Mouse (Mus musculus) cerebellum, postnatal 36 days (tissue): ENCODE data around the gene Fam89b.

Experiments
- DNase-seq, 2 experiments: peaks; one replicate each; pipeline ENCODE4 v3.0.0; 2021 to 2022; ENCODE audit warnings: mixed read lengths in 2 of 2

Gene Fam89b

DNA sequence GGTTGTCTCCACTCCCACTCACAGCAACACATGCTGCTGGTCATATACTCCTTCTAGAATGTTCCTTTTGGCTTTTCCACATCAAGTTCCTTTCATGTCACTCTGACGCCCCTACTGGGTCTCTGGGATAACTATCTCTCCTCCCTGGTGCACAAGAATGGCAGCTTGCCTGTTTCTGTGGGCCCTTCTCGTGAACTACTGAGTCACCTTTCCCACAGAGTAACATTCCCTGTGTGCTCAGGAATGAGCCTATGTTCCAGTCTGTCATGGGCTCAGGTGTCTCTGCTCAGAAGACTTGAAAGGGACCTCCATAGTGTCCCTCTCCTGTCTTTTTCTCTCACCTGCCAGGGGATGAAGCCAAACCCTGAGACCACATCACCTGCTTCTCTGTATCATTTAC, 10.0 kb upstream of the Fam89b start:
- no peak for DNase-seq

DNA sequence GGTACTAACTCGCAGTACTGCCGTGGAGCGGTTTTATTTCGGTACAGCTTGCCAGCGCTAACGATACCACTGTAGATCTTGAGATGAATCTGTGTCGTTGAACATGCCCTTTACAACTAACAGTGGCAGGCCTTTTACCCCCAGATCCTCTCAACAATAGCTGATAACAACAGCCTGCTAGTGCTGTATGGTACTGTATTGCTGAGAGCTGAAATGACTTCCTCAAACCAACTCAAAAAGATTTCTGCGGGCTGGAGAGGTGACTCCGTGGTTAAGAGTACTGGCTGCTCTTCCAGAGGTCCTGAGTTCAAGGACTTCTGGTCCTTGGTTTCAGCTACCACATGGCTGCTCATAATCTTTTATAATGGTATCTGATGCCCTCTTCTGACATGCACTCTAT, 4.9 kb upstream of the Fam89b start:
- DNase-seq, result no peak

DNA sequence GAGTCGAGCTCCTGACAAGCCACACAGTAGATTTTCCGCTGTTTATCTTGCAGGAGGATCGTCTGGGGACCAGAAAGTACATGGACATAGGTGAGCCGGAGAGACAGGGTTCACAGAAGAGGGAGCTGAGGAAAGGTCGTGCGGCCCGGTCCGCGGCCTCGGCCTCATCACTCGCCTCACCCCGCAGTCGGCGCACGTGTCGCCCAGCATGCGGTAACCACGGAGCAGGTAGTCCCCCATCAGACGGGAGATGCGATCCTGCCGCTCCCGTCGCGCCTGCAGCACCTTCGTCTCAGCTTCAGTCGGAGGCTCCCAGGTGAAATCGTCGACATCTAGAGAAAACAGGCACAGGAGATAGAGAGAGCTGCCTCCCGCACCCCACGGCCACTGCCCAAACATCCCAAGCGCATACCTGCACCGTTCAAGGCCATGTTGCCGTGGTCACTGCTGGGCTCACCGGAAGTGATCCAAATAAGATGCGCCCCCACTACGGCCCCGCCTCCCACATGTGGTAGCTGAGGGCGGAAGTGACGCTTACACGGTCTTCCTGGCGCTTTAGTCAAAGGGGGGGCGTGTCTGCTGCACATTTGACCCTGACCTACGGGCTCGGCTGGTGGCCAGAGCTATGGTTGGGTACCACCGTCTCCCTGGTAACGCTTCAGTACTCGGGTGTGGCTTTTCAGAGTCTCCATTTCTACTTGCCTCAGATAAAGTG, 2.0 kb upstream of the Fam89b start:
- peak; percentile 94 to 95 for DNase-seq

DNA sequence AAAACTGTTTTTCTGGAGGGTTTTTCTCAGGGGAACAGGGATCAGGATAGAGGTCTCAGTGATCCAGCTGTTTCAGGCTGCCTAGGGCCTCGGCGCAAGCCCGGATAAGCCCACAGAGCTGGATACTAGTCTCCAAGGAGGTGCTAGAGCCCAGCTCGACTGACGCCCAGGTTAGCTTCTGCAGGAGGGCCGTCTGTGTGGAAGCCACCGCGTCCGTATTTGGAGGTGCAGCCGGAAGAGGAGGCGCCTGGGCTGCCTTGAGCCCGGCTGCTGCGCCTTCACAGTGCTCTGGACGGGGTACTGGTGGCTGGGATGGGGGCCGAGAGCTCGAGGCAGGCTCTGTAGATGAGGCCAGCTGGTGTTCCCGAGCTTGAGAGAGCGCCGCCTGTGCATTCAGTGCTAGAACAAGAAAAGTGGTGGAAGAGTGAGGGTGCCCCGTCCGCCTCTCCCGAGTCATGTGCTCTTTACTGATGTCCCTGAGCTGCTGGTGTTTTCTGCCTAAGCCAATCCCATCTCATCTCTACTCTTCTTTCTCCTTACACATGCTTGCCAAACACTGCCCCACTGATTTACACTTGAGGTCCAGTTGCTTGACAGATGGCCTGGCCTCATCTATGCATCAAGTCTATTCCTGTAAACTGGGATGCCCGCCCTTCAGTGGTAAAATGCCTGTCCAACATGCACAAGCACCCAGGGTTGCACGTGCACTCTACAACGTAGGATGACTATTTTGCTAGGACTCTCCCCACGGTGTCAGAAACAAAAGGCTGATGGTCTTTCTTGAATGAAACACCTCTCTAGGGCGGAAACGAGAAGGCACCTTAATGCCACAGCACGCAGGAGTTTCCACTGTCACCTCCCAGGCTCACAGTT, 1.1 kb upstream of the Fam89b start:
- DNase-seq, result peak; percentile 39 to 51

DNA sequence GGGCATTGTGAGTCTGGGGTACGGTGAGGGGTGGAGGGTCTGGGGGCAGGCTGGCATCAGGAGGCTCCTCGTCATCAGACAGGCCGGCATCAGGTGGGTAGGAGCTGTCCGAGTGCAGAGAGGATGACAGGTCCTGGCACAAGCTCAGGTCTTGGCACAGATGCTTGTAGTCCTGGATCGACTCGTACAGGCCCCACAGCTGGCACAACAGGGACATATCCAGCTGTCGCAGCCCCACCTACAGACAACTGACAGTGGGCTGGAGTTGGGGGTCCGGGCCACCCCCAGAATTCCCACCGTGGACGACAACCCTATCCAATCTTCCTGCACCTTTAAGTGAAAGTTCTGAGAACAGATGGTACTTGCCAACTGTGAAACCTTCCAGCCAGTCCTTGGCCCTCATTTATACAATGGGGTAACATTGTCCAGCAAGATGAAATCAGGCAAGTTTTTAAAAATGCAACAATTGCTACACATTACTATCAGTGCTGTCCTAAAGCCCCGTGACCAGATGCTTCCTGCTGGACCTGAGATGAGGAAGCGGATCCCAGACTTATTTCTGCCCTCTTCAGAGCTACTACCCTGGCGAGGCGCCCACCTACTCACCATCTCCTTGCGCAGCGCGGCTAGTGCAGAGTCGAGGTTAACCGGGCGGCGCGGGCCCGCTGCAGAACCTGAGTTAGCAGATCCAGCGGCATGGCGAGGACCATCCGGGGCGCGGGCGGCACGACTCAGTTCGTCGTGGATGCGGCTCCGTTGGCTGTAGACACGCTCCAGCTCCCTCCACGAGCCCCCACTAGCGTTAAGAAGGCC, 616 bp downstream of the Fam89b start:
- DNase-seq, result peak; percentile 61 to 63

DNA sequence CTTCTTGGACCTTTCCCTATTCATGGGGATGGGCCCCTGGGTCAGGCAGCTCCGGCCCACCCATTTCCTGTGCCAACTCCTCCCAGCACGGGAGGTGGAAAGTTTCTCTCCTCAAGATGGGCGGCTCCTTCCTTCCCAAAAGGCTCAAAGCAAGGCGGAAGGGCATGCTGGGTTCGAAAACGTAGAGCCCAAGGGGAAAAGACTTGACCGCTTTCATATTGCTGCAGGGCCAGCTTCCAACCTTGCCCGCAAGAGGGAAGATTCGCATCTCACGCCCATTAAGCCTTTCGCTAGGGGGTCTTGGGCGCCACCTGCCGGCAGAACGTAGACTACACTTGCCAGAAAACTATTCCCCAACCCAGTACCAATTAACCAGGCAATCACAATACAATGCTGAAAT, 1.8 kb downstream of the Fam89b start:
- peak; percentile 87 to 89 for DNase-seq

DNA sequence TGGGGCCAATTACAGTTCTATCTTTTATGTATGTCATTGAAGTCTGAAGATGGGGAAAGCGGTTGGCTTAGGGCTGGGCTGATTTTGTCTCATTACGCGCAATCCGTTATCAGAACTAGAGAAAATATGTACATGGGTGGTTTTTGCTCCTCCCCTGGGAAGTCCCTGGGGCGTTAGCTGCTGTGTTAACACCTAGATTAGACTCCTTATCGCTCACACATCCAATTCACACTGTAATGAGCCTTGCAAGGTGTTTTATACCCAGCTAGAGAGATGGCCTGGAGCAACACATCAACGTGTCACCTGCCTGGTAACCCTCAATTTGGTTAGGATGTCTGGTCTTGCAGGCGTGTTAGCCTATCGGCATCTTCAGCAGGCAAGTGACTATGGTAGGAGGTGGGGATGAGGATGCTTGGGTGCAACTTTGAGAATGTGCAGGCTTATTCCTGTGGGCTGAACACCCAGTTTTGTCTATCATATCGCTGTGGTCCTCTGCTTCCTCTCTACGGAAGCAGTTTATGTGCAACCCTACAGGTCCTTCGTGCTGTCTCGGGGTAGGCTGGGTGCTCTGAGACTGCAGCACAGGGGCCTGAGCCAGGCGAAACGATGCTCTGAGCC, 2.4 kb downstream of the Fam89b start:
- DNase-seq, result no peak

DNA sequence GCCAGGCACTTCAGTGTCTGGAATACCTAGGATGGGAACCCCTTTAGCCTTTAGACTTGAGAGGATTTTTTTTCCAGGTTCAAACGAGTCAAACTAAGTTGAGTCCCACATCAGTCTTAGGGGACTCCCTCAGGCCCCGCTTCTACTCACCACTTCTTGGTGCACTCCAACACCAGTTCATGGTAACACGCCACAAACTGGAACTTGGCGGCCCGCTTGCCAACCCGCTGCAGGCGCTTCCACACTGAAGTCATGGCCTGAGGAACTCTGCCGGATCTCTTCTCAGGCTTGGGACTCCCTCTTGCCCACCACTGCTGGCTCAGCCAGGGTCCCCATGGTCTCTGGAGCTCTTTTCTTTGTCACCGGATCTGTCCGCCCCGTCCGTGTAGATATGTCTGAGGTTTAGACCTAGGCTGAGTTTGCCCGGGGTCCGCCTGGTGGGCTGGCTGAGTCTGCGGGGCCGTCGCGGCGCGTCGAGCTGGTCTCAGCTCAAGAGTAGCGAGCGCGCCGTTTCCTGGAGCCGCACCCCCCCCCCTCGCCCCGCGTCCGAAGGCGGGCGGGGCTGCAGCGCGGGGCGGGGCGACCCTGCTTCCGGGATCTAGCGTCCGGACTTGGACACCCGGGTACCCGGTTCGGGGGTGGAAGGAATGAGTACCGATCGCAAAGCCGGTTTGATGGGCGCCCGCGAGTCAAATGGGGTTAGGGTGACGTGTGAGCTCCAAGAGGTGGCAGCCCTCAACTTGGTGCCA, 3.5 kb downstream of the Fam89b start, which contains the start of gene Ehbp1l1:
TSS of gene Ehbp1l1 (minus strand) at position 551 of the 749 bp plus-strand sequence.
- no peak for DNase-seq

DNA sequence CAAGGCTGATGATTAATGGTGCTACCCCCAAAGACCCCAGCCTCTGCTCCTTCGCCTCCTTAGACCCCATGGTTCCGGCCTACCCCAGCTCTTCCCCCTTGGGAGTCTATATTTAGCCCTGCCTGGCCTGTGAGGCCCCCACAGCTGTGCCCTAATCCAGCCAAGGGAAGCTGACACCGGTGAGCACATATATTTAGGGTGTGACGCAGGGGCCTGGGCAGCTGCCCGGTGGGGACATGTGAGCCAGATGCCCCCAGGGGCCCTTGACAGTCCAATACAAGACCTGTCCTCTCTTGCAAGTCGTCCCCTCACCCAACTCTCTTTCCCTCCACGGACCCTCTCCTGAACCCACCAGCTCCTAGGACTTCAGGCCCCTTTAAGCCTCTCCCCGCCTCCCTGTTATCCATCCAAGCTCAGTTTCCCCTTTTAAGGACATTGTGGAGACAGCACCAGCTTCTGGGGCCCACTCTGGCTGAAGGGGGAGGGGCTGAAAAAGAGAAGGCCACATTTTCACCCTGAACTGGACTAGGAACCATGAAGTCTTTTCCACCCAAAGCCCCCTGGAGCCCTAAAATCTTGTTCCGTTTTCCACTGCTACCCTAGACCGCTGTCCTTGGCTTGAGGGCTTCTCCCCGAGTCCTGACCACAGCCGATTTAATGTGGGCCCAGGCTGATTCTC, 4.3 kb downstream of the Fam89b start:
- no peak for DNase-seq

DNA sequence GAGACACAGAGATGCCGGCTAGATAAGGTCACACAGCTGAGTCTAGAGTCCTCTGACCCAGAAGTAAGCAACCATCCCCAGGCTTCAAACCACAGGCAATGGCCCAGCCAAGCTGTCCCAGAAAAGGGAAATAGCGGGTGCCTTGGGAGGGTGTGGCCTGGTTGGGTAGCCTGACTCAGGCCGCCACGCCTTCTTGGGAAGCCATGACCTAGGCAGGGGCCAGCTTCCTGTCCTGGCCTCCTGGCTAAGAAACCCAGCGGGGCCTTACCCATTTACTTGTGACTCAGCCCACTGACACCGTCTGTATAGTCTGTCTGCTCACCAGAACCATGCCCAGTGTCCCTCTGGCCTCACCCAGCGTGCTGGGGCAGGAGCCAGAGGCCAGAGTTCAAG, 4.9 kb downstream of the Fam89b start:
- no peak for DNase-seq

DNA sequence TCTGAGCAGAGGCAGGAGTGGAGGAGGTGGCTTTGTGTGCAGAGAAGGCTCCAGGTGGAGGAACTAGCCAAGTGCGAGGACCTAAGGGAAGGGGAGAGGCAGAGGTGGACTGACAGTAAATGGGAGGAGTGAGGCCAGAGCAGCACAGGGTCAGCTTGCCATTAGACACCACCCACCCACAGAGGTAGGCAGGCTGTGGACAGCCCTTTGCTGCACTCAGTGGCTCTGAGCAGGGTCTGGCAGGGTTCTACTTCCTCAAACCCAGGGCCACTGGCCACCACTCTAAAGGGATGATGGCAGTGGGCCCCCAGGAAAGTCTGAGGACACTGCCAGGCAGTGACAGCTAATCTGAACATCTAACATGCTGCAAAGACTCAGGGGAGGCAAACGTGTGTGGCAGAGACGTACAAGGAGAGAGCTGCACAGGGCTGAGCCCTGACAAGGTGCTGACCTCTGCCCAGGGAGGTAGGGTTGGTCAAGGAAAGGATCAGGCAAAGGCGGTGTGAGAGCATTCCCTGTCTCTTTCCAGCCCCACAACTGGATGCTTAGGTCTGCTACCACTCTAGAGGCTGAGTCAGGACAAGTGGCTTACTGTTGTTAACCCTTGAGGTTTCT, 5.4 kb downstream of the Fam89b start:
- no peak for DNase-seq

DNA sequence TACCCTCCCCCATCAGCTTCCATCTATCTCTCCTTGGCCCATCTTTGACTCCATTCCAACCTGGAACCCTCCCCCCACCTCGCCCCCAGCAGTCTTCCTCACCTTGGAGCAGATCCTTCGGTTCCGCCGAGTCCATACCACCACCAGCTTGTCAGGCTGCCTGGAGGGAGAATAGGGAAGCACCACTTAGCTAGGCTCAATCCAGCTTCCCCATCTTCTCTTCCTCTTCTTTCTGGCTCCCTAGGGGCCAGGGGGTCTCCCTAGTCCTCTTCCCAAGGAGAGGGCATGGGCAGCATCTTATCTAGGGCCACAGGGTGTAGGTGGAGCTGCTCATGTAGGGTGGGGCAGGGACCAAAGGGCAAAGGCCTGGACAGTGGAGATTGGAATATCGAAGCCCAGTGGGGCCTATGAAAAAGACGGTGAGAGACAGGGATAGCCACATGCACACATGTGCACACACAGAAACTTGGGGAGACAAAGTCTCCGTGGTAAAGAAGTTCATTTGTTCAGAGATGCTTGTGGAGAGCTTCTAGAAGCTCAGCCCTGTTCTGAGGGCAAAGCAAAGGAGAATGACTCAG, 6.5 kb downstream of the Fam89b start:
- no peak for DNase-seq

DNA sequence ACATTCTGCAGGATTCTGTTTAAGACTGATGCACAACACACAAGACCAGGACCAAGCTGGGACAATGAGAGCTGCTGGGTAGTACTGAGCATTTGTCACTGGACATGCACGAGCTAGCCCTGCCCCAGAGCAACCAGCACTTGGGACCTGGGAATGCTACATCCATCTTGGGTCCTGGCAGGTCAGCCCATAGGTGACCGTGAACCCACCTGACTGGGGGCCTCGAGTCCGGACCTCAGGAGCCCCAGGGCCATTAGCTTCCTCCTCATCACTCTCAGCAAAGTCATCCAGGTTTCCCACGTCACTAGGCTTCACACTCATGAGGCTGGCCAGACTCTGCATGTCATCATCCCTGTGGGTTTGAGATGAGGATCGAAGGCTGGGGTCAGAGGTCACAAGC, 8.2 kb downstream of the Fam89b start:
- DNase-seq, result no peak

DNA sequence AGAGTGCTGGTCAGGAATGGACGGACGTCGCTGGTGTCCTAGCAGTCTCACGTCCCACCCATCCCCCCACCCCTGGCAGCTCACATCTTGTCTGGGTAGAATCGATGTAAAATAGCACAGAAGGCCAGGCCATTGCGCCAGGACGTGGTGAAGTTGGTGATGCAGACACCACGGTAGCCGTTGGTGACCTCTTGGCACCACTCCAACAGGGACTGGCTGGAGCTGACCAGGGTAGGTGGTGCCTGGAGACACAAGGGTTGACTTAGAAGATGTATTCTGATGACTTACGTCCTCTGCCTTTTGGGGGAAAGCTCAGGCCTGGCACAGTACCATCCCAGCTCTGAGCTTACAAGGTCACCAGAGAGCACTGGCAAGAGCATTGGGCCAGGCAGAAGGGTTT, 12.5 kb downstream of the Fam89b start:
- no peak for DNase-seq

DNA sequence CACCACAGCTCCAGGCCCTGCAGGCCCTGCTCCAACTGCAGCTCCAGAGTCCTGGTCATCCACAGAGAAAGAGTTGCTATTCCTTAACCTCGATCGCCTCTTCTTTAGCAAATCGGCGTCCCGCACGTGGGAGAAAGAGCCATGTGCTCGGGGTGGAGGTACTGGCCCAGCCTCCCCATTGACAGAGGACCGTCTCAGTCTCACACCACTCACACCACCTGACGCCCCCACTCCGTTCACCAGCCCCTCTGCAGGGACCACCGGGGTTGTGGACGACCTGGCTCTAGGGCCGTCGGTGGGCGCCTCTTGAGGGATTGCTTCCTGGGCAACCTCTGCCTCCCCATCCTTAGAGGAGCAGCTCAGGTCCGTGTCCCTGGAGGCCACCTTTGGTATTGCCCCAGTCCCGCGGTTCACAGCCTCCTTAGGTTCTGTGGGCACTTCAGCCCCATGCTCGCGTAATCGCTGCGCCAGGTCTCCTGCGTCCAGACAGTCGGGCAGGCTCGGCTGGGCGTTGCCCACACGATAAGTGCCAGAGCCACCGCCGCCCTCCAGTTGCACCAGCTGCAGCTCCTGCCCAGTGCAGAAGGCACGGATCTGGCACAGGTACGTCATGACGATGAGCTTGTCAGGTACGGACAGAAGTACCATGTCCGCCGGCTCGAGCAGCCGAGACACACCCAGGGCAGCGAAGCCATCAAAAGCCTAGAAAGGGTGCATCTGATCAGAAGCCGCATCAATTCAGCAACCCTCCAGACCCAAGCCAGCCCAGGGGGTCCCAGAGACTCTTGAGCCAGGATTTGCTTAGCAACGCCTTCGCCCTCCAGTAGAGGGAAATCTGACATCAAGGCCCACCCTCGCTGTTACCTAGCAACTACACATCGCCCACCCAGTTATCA, 13.4 kb downstream of the Fam89b start:
- peak; percentile 50 to 59 for DNase-seq

DNA sequence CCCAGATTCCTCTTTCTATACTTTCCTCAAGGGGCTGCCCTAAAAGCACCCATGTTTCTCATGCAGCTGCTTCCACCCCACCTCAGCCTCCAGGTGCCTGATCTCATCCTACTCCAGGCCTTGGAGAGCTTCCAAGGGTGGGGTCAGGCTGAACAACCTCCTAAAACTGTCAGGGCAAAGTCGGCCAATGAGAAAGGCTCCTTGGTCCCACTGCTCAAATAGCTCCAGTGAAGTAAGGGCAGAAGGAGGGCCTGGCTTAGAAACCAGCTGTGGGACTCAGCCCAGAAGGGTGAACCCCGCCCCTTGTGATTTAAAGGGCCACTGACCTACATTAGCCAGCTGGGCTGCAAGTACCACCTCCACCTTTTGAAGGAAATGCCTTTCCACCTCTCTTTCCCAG, 15.7 kb downstream of the Fam89b start:
- no peak for DNase-seq

DNA sequence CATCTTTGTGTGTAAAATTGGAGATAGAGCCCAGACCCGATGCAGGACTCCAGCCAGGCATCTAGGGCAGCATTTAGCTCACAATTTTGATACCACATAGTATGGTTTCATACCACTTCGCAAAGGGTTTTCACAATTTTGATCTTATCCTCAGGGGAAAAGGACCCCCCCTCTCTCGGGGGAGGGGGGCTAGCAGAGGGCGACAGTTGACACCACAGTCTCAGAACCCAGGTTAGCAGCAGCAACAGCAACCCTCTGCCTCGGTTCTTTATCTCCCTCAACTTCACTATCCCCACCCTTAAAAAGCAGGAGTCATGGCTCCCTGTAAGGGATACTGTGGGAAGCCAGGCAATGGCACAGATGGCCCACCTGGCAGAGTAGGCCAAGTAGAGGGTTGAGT, 16.2 kb downstream of the Fam89b start:
- DNase-seq, result no peak

DNA sequence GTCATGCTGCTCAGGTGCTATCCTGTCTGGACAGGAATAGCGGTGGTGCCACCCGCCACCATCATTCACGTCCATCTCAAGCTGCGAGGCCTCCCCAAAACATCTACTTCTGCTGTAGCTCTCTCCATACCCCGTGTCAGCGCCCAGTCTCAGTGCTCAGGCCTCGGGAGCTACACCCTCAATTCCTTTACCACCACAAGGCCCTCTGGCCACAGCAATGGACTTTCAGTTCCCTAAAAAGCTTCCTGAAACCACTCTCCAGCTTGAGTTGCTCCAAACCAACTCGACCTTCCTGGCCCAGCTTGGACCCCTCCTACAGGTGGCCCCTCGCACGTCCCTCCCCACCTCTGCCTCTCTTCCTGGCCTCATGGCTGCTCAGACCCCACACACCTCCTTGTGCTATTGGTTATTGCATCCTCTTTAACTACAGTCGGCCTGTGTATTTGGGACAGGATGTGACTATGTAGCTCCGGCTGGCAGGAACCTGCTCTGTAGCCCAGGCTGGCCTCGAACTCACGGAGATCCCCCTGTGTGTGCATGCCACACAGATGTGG, 17.5 kb downstream of the Fam89b start:
- DNase-seq, result no peak

DNA sequence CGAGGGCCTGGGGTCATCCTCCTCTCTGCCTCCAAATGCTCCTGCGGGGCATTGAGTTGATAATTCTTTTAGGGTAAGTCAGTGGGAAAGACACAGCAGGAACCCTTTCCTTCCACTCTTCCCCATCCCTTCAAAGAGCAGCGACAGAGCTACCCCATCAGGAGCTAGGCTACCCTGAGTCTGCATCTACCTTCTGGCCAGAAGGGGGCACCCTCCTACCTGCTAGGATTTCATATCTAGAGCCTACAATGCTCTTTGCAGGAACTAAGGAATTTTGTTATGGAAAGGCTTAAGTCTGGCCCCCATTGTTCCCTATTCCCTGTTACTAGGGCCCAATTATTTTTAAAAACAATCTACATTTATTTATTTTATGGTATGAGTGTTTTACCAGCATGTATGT, 18.2 kb downstream of the Fam89b start:
- peak; percentile 82 to 87 for DNase-seq
